Mouse (Mus musculus) megakaryocyte, embryonic 14.5 days (primary cell): ENCODE results near the gene Fgfr4.

Source experiments
- FLI1 ChIP-seq: IDR thresholded peaks from 2 replicates; pipeline ENCODE4 v1.6.1; 2012; ENCODE audit warnings: low read length, inconsistent platforms, mixed read lengths
- GATA1 ChIP-seq: IDR thresholded peaks from 3 replicates; pipeline ENCODE4 v1.6.1; 2012; ENCODE audit warnings: mixed read lengths, low read length, inconsistent platforms, borderline replicate concordance

DNA sequence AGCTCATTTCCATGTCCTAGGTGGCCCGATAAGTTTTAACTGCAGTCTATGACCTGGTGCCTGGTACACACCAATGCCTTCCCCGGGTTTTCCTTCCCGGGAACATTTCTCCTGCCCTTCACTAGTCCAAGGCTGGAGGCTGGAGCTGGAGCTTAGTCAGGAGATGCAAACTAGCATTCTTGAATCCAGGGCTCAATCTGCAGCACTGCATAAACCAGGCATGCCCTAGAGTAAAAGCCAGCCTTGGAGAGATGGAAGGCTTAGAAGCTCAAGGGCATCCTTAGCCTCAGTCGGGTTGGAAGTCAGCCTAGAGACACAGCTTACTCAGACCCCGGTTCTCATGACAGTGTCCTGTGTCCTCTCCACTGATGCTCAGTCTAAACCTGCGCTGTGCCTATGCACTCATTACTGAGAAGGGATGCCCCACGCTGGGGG is 19.9 kb downstream of the Fgfr4 start:
- TF ChIP-seq GATA1: no peak
- TF ChIP-seq FLI1: no peak
